Mouse (Mus musculus) midbrain, embryonic 11.5 days (tissue): ENCODE data around the gene Card9. TPM values are rescaled to one million over a fixed set of nuclear protein-coding genes. Genes with fewer than 3 reads are reported as not detected.

Experiments
- ATAC-seq: fragments of 200-750 bp; cut with Nextera tagmentation; 2 replicates; pipeline ENCODE4 v1.8.0; 2017; ENCODE audit warnings: moderate TSS enrichment, moderate library complexity; ENCODE audit not compliant: low FRiP score
- DNase-seq: peaks from one replicate; pipeline ENCODE4 v3.0.0; 2015; ENCODE audit warnings: low spot score; ENCODE audit errors: missing footprints
- H3K27ac ChIP-seq: fragments of 300-500 bp; sonication (generic); 2 replicates; pipeline ENCODE4 v1.5.1; 2014; ENCODE audit warnings: low read depth, low read length
- H3K27me3 ChIP-seq: fragments of 300-500 bp; sonication (generic); 2 replicates; pipeline ENCODE4 v1.6.1; 2014; ENCODE audit warnings: mild to moderate bottlenecking, low read length, moderate library complexity, mixed read lengths; ENCODE audit not compliant: control insufficient read depth, insufficient read depth
- H3K36me3 ChIP-seq: fragments of 300-500 bp; sonication (generic); 2 replicates; pipeline ENCODE4 v1.6.1; 2014; ENCODE audit warnings: mild to moderate bottlenecking, low read length, moderate library complexity, mixed read lengths; ENCODE audit not compliant: control insufficient read depth, insufficient read depth
- H3K4me1 ChIP-seq: fragments of 300-500 bp; sonication (generic); 2 replicates; pipeline ENCODE4 v1.6.1; 2014; ENCODE audit warnings: low read length; ENCODE audit not compliant: control insufficient read depth, insufficient read depth
- H3K4me2 ChIP-seq: fragments of 300-500 bp; sonication (generic); 2 replicates; pipeline ENCODE4 v1.6.1; 2014; ENCODE audit warnings: mild to moderate bottlenecking, moderate library complexity
- H3K4me3 ChIP-seq: fragments of 300-500 bp; sonication (generic); 2 replicates; pipeline ENCODE4 v1.5.1; 2014; ENCODE audit warnings: low read depth, low read length
- H3K9ac ChIP-seq: fragments of 300-500 bp; sonication (generic); 2 replicates; pipeline ENCODE4 v1.6.1; 2014; ENCODE audit warnings: low read length
- H3K9me3 ChIP-seq: fragments of 300-500 bp; sonication (generic); 2 replicates; pipeline ENCODE4 v1.6.1; 2016; ENCODE audit warnings: low read length; ENCODE audit not compliant: control insufficient read depth
- WGBS: fragments of 180-500 bp; shearing (Covaris S2); extraction: QIAGEN DNeasy Blood & Tissue Kit; methylation state at CpG from one replicate; pipeline ENCODE4 v1.1.7; 2014; 5-methylcytosine and 5-hydroxymethylcytosine counted together
- polyA plus RNA-seq: library from polyadenylated mRNA; unstranded; fragments of >200 nt; fragmentation: Nextera tagmentation; extraction: Ambion mirVana; gene quantifications from 2 replicates; pipeline ENCODE4 v1.2.1, GENCODE M21; 2014

Gene Card9
- polyA plus RNA-seq, 1 experiment from 2014 or later: 1.1 TPM

GRCm38 (mm10) chr2:26356231-26356630 is 4.5 kb downstream of the Card9 start:
- Histone ChIP-seq H3K4me1 (peaks cover 7% of the 10 kb centered on the region), H3K9ac (no peak overlapping the region), H3K27me3 (no peaks in the 10 kb centered on the region), H3K36me3 (no peaks in the 10 kb centered on the region), H3K4me2 (no peak overlapping the region), H3K4me3 (no peak overlapping the region), H3K27ac (no peak overlapping the region), H3K9me3 (no peaks in the 10 kb centered on the region)
- 83% methylated on average over 4 of the region's 4 CpGs for WGBS
- DNase-seq (no peak), ATAC-seq (no peak)

DNA sequence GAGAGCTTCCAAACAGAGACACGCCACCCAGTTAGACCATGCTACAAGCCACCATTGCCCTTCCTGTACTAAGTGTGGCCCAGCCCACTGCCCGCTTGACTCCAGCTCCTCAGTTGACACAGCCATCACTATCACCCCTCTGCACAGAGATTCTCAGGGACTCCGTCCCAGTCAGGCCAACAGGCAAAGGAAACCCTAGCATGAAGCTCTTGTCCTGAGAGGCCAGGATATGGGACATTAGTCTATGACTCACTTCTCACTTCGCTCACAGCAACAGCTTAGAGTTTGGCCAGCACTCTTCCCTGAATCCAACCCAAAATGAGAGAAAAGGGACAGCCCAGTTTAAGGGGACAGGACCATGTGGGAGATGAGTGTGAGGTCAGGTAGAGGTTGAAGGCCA is 6.3 kb downstream of the Card9 start:
- Histone ChIP-seq H3K4me3 (no peak overlapping the region), H3K9me3 (no peaks in the 10 kb centered on the region), H3K9ac (no peak overlapping the region), H3K4me1 (peaks cover 15% of the 10 kb centered on the region), H3K27ac (no peak overlapping the region), H3K4me2 (no peak overlapping the region), H3K27me3 (no peaks in the 10 kb centered on the region), H3K36me3 (no peaks in the 10 kb centered on the region)
- 89% methylated on average over 4 of the region's 4 CpGs for WGBS
- DNase-seq (no peak), ATAC-seq (no peak)

- H3K36me3 ChIP-seq: no peaks in the 10 kb centered on the region; the same call in 1 of the 2 replicates
These were observed 7.4 kb downstream of the Card9 start for GRCm38 (mm10) chr2:26353066-26353980.

GRCm38 (mm10) chr2:26352291-26352910 is 8.3 kb downstream of the Card9 start:
- peaks cover 15% of the 10 kb centered on the region for H3K4me1 ChIP-seq
- H3K4me3 ChIP-seq: peak overlapping the region; percentile 87
- no peaks in the 10 kb centered on the region for H3K9me3 ChIP-seq
- 3% methylated on average over 36 of the region's 36 CpGs for WGBS
- H3K9ac ChIP-seq: peak overlapping the region; percentile 96
- no peak overlapping the region for H3K27ac ChIP-seq
- peak; percentile 59 for ATAC-seq
- DNase-seq: peak; percentile 94
- peak overlapping the region; percentile 83 for H3K4me2 ChIP-seq
- no peaks in the 10 kb centered on the region; the same call in 1 of the 2 replicates for H3K36me3 ChIP-seq
- H3K27me3 ChIP-seq: no peaks in the 10 kb centered on the region

More at GRCm38 (mm10) chr2:26353066-26353980, 7.4 kb downstream of the Card9 start:
- Histone ChIP-seq H3K27me3 (no peaks in the 10 kb centered on the region), H3K27ac (no peak overlapping the region), H3K9ac (peak overlapping the region; percentile 96), H3K4me1 (peaks cover 15% of the 10 kb centered on the region), H3K9me3 (no peaks in the 10 kb centered on the region), H3K4me2 (peak overlapping the region; percentile 83), H3K4me3 (peak overlapping the region; percentile 87)
- WGBS: 93% methylated on average over 11 of the region's 11 CpGs
- DNase-seq: peak; percentile 62
- ATAC-seq: no peak

- H3K9ac ChIP-seq: peak within 1 kb of the TSS; percentile 96
- DNase-seq (peak; percentile 99), ATAC-seq (peak; percentile 79)
- H3K4me1 ChIP-seq: peaks cover 15% of the 10 kb centered on the region
- peak within 1 kb of the TSS; percentile 63 for H3K27ac ChIP-seq
- H3K9me3 ChIP-seq: no peaks in the 10 kb centered on the region
- H3K4me3 ChIP-seq: peak within 1 kb of the TSS; percentile 87
- WGBS: 2% methylated on average over 62 of the region's 62 CpGs
- peak within 1 kb of the TSS; percentile 83 for H3K4me2 ChIP-seq
- H3K36me3 ChIP-seq: peaks cover 5% of the 10 kb centered on the region; the same call in 1 of the 2 replicates
- H3K27me3 ChIP-seq: no peaks in the 10 kb centered on the region
These were observed 9.1 kb downstream of the Card9 start, which contains the start of gene Dnlz for GRCm38 (mm10) chr2:26351358-26352290. TSS of gene Dnlz (minus strand) at chr2:26352110.

DNA sequence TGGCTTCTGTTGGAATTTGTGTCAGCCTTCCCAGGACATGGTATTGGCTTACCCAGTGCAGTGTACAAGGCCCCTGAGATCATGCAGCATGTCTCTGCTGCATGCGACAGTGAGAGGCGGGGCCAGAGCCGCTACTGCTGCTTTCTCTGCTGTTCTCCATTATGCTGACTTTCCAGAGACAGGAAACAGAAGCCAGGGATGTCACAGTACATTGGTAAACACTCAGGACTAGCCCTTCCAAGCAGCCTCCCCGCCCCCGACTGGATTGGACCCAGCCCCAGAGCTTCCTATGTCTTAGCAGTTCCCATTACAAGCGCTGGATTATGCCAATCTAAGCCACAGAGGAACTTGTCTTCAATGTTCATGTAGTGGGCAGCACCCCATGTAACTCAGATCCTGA is 12.5 kb downstream of the Card9 start:
- H3K9me3 ChIP-seq: no peaks in the 10 kb centered on the region
- no peaks in the 10 kb centered on the region for H3K27me3 ChIP-seq
- ATAC-seq (no peak), DNase-seq (no peak)
- no peak overlapping the region for H3K4me2 ChIP-seq
- H3K4me1 ChIP-seq: peaks cover 15% of the 10 kb centered on the region
- H3K36me3 ChIP-seq: peaks cover 11% of the 10 kb centered on the region
- 87% methylated on average over 6 of the region's 6 CpGs for WGBS
- H3K9ac ChIP-seq: no peak overlapping the region
- H3K4me3 ChIP-seq: no peak overlapping the region
- H3K27ac ChIP-seq: no peak overlapping the region

DNA sequence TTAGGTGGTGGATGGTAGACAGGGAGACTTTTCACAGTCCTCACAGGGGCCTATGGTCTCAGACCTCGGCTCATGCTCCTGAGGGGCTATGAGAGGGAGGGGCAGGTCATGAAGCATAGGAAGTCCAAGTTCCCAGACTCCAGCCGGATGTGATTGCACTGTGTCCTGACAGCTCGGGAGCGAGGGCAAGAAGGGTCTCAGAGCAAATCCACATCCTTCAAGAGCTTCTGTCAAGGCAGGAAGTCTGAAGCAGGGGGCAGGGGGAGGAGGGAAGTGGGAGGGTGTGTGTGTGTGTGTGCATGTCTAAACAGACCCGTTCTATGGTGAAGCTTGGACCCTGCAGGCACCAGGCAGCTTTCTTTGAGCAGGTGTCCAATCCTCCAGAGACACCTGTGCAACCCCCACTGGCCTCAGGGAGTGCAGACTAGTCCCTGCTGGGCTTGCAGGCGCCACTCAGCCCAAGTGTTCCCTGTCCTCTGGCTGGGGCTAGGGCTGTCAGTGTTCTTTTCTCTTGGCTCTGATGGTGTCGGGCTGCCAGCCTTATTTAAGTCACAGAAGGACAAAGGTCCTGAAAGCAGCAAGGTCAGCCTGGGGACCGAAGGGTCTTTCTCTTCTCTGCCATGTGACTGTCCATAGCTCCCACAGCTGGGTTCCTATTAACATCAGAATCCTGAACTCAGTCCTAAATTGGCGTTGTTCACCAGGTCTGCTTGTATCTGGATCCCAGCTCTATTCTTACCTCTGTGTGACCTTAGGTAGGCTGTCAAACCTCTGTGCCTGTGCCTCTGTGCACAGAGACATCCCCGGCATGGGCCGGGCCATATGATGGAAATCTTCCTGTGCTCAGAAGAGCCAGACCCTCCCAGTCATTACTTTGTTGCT is 17.9 kb downstream of the Card9 start:
- H3K4me2 ChIP-seq: no peak overlapping the region
- H3K9me3 ChIP-seq: no peaks in the 10 kb centered on the region
- peaks cover 18% of the 10 kb centered on the region for H3K36me3 ChIP-seq
- ATAC-seq (no peak), DNase-seq (no peak)
- 77% methylated on average over 11 of the region's 11 CpGs for WGBS
- H3K4me1 ChIP-seq: no peaks in the 10 kb centered on the region
- no peak overlapping the region for H3K4me3 ChIP-seq
- H3K27ac ChIP-seq: no peak overlapping the region
- no peak overlapping the region for H3K9ac ChIP-seq
- H3K27me3 ChIP-seq: no peaks in the 10 kb centered on the region

DNA sequence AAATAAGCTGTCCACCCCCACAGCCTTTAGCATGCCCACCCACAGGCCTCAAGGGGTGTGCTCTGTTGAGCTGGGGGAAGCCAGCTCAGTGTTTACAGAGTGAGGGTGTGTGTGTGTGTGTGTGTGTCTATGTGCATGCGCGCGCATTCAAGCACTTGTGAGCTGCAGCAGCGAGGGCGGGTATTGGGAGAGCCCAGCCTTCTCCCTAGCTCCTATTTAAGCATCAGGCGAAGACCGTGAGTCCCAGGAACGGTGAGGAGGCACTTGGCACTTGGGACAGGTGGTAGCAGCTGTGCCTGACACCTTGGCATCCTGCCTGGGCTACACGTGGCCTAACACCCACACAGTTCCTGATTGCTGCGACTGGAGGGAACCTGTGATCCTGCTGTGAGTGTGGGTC is 18.7 kb downstream of the Card9 start:
- Histone ChIP-seq H3K27me3 (no peaks in the 10 kb centered on the region), H3K4me1 (no peaks in the 10 kb centered on the region), H3K9me3 (no peaks in the 10 kb centered on the region), H3K36me3 (peaks cover 17% of the 10 kb centered on the region), H3K9ac (no peak overlapping the region), H3K4me3 (no peak overlapping the region), H3K27ac (no peak overlapping the region), H3K4me2 (no peak overlapping the region)
- 89% methylated on average over 10 of the region's 10 CpGs for WGBS
- ATAC-seq: no peak
- DNase-seq: no peak
